Mouse (Mus musculus) Muller cell, postnatal 12 days (primary cell): ENCODE measurements around the gene AC109138.7.

Experiments used
- DNase-seq: peaks from one replicate; pipeline ENCODE4 v3.0.0-alpha.2; 2015; ENCODE audit errors: inconsistent ontology term

AC109138.7 gene

DNA sequence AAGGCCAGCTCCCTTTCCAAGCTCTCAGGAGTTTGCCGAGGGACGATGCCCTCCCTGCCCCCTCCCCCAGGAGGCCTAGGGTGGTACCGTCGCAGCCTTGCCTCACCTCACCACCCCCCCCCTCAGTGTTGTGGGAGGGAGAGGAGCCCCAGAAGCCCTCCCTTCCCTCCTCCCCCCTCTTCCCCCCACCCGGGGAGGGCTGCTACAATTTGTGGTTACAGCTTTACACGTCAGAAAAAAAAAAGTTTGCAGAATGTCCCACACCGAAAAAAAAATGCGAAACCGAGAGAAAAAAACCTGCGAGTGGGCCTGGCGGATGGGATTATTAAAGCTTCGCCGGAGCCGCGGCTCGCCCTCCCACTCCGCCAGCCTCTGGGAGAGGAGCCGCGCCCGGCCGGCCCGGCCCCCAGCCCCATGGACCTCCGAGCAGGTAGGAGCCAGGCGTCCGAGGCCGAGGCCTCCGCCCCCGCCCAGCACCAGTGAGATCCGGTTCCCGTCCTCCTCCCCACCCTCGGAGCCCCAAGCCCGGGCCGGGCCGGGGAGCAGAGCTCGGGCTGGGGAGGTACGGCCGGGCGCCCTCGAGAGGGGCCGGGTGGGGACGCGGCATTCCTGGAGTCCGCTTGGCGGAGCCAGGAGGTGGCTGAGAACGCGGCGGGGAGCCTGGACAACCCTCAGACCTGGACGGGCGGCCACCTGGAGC, at the start of gene AC109138.7, which contains the start of gene Clcf1:
Gene AC109138.7 (plus strand): TSS at position 287 of the 700 bp plus-strand sequence.
Gene Clcf1 (plus strand): TSS at position 168 of the 700 bp plus-strand sequence.
- peak; percentile 97 for DNase-seq

DNA sequence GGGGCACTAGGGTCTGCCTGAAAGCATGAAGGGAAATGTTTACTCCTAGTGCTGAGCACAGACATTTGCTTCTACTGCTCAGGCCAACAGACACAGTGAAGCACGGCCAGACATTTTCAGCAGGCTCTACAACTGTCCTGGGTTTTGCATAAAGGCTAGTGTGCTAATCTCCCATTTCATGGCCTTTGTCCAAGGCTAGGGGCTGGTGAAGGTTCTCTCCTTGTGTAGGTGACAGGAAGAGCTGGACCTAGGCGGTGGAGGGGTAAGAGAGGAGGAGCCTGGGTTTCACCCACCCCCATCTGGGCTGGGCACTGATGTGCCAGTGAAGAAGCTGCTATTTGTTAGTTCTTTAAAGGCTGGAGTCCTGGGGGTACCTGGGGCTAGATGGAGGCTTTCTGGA, 49.4 kb upstream of the AC109138.7 start:
- no peak for DNase-seq

DNA sequence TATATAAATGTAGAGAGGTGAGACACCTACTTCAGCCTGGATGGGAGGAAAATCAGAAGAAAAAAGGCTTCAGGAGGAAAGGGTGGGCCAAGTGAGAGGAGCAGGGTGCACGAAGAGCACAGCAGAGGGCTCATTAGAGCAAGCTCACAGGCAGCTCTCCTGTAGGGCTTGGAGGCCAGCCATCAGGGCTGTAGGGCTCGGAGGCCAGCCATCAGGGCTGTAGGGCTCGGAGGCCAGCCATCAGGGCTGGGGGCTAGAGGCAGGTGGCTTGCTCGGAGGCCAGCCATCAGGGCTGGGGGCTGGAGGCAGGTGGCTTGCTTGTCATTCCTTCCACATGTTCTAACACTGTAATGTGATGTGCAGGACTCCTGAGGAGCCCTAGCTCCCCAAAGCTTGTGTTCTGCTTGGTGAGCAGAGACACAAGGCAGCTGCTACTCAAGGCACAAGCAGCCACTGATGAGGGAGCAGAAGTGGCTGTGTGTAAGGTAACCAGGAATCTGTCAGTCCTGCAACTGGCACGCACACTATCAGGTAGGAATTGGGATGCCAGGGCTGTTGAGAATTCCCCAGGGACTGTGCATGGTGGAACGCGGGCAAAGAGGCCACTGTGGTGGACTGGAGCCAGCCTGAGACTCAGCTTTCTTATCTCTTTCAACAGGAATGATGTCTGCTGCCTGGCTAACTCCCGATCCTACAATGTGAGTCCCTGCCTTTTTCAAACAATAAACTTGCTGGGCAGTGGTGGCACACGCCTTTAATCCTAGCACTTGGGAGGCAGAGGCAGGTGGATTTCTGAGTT, 47.3 kb upstream of the AC109138.7 start:
- DNase-seq = no peak

DNA sequence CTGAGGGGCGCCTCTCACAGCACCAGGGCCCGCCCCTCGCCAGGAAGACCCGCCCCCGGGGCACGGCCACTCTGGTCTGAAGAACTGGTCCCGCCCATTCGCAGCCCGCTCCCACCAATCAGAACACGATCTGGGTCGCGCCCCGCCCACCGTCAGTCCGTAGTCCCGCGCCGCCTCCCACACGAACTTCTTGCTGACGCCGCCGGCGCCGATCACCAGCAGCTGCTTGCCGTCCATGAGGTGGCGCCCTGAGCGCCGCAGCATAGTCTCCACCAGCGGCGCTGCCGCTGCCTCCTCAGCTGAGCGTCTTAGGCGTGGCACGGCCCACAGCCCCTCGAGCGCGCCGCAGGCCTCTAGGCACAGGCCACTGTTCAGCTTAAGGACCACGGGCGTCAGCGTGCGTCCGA, 44.8 kb upstream of the AC109138.7 start:
- DNase-seq = peak; percentile 99

DNA sequence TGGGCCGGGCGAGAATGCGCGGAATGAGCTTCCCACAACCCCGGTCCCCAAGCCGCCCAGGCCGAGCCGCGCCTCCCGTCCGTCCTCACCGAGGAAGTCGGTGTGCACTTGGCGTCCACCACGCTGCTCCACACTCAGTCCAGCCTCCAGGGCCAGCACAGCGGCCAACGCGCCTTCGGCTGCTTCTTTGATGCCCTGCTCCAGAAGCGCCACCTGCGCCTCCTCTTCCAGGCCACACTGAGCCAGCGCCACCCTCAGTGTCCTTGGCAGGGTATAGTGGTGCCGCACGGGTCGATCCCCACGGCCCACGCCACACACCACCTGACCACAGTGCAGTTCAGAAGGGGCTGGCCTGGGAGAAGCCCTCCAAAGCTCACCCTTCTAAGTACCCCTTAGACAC, 44.3 kb upstream of the AC109138.7 start:
- no peak for DNase-seq

DNA sequence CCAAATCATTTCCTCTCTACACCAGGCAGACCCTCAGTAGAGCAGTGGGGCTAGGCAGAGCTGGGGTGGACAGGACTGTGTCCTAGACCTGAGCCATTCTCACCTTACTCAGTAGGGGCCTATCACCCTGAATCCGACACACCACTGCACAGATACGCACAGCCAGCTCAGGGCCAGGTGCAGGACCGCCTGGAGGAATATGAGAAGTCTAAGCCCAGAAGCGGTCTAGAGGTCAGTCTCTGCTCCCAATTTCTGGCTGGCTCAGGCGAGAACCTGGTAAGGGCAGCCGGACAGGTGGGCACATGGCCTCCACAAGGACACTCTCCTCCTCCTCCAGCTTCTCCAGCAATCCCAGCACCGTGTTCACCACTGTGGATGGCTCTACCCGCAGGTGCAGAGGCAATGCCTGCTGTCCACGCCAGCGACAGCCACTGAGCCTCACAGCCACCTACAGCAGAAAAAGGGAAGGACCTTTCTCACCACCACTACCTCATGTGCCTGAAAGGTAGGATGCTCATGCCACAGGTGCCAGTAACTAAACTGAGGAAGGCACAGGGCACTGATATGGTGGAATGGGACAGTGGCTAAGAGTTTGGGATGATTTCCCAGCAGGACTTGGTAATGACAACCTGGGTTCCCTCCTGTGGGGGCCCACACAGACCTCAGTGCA, 43.3 kb upstream of the AC109138.7 start:
- no peak for DNase-seq

DNA sequence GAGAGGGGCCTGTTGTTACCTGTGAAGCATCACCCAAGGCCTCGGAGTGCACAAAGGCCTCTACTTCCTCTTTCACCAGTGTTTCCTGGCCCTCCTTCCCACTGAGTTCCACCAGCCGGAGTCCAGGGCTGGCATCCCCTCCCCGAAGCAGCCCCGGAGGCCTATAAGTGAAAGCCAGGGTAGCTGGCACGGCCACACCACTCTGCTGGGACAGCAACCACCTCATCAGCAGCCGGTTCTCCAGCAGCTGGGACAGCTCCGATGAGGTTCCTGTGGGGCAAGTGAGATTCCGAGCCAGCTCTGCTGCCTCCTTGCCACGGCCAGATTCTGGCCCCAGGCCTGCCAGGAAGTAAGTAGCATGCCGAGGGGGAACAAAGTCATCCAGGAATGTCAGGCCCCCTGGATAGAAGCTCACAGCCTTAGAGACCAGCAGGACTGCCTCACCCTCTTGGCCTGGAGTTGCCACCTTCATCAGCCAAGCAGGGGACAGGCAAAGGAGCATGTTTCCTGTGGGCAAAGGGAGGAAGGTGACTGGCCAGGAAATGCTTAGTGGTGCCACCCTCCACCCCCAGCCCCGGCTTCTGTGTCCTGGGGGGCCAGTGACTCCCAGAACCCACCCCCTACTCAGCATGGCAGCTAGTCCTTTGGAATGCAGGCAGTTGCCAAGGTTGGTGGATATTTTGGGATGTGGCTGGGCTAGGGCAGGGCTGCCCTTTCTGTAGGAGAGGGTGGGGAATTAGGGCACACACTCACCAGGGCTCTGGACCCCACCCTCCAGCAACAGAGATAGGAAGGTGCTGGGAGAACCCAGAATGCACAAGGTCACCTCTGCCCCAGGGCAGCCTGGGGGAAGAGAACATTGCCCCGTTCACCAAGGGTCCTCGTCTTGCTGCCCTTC, 42.5 kb upstream of the AC109138.7 start:
- no peak for DNase-seq

DNA sequence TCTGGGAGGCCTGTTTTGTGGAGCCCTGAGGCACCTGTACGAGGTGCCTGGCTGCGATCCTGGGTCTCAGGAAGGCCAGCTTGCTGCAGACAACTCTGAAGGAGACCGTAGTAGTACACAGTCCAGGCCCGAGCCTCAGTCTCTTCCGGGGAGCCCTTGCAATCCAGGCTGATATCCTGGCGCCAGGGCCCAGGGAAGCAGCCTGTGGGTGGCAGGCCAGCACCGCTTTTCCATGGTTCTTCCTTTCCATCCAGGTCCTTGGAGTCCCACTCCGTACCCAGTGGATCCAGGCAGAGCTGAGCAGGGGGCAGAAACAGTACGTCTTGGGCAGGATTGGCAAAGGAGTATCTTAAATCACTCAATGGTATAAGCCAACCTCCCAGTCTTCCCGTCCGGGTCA, 41.2 kb upstream of the AC109138.7 start:
- no peak for DNase-seq

DNA sequence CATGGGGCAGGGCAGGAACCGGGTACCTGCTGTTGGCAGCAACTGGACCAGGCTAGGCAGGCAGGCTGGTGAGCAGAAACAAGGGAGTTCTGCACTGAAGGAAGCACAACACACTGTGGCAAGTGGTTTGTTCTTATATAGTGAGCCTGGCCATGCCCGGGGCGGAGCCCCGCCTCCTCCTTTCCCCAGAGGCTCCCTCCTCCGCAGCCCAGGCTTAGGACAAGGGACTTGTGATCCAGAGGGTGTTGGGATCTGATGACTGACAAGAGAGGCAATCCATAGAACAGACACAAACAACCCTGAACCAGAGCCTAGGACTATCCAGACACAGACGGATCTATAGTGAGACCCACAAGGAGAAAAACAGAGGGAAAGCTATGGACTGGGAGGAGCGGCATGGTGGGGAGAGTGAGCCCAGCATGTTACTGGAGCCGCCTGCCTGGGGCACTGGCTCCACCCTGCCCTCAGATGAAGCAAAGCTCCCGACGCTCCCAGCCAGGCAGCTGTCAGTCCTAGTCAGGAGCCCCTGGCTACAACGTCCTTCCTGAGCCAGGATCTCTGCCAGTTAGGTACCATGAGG, 38.7 kb upstream of the AC109138.7 start, which contains the start of gene Carns1:
Gene Carns1 (minus strand): TSS at position 112 of the 580 bp plus-strand sequence.
- peak; percentile 69 for DNase-seq

DNA sequence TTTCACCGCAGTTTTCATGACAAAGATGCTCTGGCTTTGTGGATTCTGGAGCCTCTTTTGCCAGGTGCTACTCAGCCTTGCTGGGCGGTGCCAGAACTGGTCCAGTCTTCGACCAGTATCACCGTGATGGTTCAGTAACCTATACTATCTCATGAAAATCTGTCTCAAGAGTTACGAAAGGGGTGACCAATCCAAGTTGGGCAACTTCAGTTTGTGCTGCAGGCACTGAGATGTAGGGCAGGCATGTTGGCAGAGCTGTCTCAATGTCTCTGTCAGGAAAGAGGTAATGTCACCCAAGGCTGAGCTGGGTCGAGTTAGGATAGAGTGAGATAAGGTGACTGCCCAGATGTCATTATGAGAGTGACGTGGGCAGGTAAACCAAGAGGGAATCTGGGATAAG, 33.7 kb upstream of the AC109138.7 start:
- no peak for DNase-seq

DNA sequence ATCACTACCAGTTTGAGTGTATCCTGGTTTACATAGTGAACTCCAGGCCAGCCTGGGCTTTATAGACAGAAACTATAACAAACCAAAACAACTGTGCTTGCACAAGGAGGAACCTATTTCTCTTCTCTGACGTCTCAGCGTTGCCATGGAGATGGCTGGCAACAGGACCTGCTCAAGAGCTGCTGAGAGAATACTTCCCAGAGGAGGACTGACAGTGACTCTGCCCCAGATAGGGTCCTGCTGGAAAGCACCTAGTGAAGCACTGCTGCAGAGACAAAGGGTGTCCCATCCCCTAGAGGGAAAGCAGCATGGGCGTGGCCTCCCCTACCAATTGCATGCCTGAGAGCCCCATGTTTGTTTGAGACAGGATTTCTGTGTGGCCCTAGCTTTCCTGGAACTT, 32.3 kb upstream of the AC109138.7 start:
- DNase-seq = no peak

DNA sequence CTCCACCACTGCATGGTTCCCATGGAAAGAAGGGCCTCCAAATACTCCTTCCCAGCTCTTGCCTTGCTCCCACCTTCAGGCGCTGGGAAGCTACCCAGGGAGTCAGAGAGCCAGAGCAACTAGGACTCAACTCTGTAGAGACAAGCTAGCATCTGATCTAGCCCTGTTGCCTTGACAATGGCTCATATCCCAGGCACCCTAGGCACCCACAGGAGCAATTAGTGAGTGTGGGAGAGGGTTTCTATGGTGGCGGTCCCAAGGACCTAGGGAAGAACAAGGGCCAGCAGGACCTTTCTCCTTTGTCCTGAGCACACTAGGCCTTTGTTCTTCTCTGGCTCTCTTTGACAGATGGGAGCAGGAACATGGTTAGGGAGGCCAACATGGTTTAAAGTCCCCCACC, 30.5 kb upstream of the AC109138.7 start:
- DNase-seq = no peak

DNA sequence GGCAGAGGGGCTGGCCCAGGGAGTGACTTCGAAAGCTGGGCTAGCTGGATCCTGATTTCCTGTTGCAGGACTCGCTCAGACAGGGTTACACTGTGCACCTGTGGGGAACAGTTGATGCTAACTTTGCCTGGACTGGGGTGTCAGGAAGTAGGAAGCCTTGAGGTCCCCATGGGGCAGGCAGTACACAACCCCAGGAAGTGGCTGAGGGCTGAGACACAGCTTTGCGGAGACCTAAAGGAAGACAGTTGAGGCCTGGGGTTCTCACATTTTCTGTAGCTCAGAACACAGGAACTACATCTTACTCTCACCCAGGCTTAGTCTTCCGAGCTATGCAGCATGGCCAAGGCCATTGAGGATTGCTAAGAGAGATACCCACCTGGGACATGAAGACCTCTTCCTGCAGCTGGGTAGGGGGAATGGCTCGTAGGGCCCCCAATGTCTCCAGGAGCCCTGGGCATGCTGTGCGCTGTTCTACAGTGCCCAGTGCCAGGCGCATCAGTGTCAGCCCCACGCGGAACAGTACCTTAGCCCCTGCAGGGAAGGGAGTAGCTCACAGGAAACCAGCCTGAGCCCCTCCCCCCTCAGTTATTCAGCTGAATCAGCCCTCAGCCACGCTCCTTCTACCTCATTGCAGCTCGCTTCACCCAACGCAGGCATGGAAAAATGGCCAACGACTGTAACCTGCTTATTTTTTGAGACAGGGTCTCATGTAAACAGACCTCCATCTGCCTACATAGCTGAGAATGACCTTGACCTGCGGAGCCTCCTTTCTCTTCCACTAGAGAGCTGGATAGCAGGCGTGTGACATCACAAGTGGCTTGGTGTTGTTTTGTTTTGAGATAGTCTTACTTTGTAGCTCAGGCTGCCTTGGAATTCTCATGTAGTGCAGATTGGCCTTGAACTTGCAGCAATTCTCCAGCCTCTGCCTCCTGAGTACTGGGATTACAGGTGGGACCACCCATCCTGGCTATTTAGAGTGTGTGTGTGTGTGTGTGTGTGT, 28.9 kb upstream of the AC109138.7 start:
- no peak for DNase-seq

DNA sequence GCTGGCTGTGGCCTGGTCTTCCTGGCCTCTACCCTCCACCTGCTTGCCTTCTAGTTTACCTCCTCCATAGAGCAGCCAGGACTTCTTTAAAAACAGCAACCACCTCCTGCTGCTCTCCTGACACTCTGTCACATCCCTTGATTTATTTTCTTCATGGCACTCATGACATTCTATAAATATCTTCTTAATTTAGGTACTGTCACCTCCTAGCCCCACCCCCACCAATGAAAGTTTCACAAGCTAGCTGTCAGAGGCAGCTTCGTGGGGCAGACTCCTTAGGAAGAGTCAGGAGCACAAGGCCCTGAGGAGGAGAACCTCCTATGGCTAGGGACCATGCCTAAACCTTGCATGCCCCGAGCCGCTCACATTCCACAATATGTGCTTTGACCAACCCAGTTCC, 26.9 kb upstream of the AC109138.7 start:
- DNase-seq = no peak

DNA sequence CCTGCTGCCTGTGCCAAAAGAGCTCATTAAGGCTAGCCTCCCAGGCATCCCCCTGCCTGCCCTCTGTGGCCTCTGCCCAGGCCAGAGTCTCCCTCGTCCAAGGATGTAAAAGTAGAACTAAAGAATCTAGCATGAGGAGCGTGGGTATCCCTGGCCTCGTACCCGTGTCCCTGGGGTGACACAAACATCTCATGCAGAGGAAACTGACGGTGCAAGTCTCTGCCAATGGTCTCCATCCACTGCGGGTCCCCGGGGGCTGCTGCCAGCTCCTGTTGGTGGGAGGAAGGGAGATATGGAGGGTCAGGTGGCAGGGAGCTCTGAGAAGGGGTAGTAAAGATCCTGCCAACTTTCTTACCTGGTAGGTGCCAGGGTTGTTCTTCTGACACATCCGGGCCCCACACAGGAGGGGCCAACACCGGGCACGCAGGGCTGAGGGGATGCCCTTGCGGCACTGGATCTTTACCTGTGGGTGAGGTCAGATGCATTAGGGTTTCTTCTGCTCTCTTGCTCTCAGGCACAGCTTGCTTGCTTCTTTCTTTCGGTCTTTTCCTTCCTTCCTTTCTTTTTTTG, 25.0 kb upstream of the AC109138.7 start:
- no peak for DNase-seq

DNA sequence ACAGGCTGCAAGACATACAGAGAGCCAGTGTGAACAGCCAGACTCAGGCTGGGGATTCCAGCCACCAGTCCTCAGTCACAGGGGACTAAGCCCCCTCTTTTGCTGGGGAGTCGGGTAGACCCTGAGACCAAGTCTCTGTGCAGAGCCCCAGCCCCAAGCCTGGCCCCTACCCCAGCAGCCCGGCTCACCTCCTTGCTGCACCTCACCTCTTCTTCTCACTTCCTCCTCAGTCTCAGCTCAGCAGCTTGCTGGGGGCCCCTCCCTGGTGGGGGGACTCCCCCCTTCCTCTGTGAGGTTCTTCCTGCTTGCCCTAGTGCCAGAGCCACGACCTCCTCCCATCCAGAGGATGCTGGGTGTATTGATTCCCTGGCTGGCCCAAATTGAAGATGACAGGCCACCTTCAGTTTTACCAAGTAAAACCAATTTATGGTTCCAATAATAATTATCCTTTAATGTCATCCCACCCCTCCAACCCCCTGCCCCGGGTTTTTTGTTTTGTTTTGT, 23.3 kb upstream of the AC109138.7 start, which contains the start of gene Tbc1d10c:
Gene Tbc1d10c (minus strand): TSS at position 454 of the 504 bp plus-strand sequence.
- DNase-seq = no peak

DNA sequence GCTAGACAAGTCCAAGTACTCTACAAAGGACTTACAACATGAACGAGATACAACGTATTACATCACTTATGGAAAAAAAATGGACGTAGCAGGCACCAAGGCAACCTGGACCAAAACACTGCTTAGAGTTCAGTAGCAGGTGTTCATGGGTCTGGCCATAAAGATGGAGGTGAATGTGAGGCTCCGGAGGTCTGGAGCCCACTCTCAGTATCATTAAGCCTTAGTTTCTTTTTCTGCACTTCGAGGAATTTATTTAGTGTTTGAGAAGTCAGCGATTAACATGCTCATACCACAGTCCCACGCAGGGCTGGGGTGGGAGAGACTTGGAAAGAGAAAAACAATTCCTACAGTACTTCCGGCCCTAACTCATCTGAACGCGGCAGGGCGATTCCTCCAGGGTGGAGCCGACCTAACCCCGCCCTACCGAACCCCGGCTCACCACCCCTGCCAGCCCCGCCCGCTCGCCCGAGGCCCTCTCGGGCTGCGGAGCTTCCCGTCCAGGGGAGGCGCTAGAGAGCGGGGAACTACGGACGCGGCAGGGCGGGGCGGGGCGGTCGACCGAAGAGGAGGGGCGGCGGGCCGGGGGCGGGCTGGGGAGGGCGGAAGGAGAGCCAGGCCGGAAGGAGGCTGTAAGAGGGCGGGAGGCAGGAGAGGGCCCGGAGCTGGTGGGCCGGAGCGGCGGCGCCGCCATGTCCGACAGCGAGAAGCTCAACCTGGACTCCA, 22.5 kb upstream of the AC109138.7 start, which contains the start of gene Ppp1ca:
Gene Ppp1ca (plus strand): TSS at position 538 of the 723 bp plus-strand sequence.
- DNase-seq = peak; percentile 98

DNA sequence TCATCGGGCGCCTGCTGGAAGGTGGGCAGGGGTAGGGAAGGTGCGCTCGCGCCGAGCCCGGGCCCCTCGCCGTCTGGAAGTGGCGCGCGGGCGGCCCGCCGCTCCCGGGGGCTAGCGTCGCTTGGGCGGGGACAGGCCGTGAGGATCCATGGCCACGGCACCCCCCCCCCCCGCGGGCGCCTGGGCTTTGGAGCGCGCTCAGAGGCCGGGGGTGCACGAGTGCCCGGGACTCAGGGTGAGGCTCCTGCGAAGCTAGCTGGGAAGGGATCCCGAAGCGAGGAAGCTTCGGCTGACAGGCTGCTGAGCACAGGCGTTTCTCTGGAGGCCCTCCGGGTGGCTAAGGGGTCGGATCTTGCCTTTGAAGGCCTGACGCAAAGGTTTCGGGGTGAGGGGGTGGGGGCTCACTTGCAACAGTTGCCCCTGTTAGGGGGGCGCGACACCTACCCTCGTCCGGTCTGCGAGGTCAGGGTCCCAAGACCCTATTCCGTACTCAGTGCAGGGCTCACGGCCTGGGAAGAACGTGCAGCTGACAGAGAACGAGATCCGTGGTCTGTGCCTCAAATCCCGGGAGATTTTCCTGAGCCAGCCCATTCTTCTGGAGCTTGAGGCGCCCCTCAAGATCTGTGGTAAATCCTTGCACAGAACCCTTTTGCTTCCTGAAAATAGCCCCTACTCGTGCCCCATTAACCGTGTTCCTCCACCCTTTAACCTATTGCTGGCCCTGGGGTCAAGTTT, 21.7 kb upstream of the AC109138.7 start:
- DNase-seq = peak; percentile 33
